Mouse (Mus musculus) ES-E14 (cell line): ENCODE measurements at regions not wholly inside any gene's neighbourhood (a gene's known extent, or its start where the extent isn't known, plus 50 kb on each side); places are given as distances from the start of the nearest gene placed in this dataset.

Source experiments
- CHD2 ChIP-seq: IDR thresholded peaks from 2 replicates; pipeline ENCODE4 v1.6.1; 2014; ENCODE audit warnings: mild to moderate bottlenecking, low read depth, low read length, inconsistent platforms
- MAFK ChIP-seq: IDR thresholded peaks from 2 replicates; pipeline ENCODE4 v1.6.1; 2014; ENCODE audit warnings: mild to moderate bottlenecking, low read depth, low read length, inconsistent platforms; ENCODE audit not compliant: insufficient read depth
- ZNF384 ChIP-seq: IDR thresholded peaks from 2 replicates; pipeline ENCODE4 v1.6.1; 2012; ENCODE audit warnings: low read depth, low read length, inconsistent platforms

DNA sequence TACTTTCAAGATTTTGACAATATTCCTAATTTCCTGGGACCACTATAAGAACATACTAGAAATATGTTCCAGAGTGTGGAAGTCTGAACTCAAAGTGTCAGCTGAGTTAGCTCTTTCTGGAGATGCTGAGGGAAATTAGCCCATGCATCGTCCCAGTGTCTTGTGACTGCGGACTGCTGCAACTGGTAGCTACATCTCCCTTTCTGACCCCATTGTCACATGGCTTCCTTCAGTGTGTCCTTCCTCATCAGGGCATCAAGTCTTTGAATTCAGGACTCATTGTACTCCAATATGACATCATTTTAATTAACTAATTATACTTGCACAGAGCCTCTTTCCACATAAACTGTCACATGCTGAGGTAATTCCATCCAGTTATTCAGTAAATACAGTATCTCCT is 71.4 kb upstream of the Abca1 start:
- TF ChIP-seq CHD2 = no peak
- TF ChIP-seq MAFK = no peak
- no peak for TF ChIP-seq ZNF384
